Comparison of ENCODE assay signal across 10 mouse cellular contexts in the genomic region with DNA sequence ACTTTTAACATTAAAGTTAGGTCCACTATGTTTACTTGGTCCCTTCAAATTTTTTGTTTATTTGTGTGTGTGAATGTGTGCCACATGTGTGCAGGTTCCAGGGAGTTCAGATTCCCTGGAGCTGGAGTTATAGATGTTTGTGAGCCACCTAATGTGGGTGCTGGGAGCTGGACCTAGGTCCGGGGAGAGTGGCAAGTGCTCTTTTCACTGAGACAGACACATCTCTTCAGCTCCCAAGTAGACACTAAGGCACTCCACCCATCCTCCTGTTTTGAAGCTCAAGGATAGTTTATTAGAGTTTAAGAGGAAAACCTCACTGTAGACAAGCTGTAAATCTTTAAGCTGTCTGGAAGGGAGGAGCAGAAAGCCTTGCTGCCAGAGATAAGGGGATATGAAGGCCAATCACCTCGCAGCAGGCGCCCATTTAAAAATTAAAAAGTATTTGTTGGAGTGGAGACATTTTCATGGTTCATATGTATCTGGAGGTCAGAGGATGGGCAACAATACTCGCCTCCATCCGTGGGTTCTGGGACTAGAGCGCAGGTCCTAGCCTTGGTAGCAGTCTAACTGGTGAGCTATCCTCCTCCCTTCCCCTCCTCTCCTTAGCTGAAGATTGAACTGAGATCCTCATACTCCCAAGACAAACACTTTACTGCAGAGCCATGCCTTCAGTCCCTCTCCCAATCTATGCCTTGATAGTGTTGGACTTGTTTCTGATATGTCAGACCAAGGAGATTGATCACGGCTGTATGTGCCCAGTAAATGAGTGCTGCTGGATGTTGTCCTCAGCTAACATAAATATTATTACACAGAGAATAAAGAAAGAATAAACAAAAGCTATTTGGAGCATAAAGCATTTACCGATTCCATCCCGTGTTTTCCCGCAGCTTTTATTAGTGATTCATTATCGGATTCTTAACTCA. TPM values are rescaled to one million over a fixed set of nuclear protein-coding genes. Genes with fewer than 3 reads are reported as not detected.
DNase-seq lines count a peak whose midpoint lies in the region; ATAC-seq and TF ChIP-seq lines count a peak whose summit lies in the region.
"Had no signal": no experiment of that assay in that cellular context is flagged by ENCODE, and none has a peak within 500 bp of the region (broad histone marks: within the 10 kb centered on the region; RNA-seq: fewer than 3 reads in every experiment).

No protein-coding gene starts in this region.

- no peak for DNase-seq in layer of hippocampus, adult 2 months (ENCODE audit: low spot score in 2 of 2)
- no peak for DNase-seq in layer of hippocampus, adult 18-20 months (ENCODE audit: low spot score in 2 of 2)
- no peak for DNase-seq in embryonic facial prominence, embryonic 10.5 days (ENCODE audit: low spot score)
- DNase-seq in right cerebral cortex, adult 2 months (ENCODE audit: low spot score in 2 of 2): no peak
- no peak for DNase-seq in left cerebral cortex, postnatal 4 days
- no peak for DNase-seq in thymus, postnatal 10 days (ENCODE audit: low spot score in 2 of 2)
- DNase-seq: gastrocnemius, postnatal 10 days had no signal

- H3K27me3 ChIP-seq in embryonic facial prominence, embryonic 10.5 days (replicated peaks; ENCODE audit: low read depth, poor library complexity, severe bottlenecking): no peaks in the 10 kb centered on the region
- H3K27me3 ChIP-seq in hindbrain, embryonic 13.5 days: no peaks in the 10 kb centered on the region
- H3K27me3 ChIP-seq: neural tube, embryonic 12.5 days had no signal

- no peak for ATAC-seq in hindbrain, embryonic 13.5 days (ENCODE audit: low FRiP score)

- WGBS in embryonic facial prominence, embryonic 10.5 days: 63% methylated on average over 11 of the region's 11 CpGs
- 71% methylated on average over 11 of the region's 11 CpGs for WGBS in hindbrain, embryonic 13.5 days
- WGBS in macrophage (ENCODE audit: missing documents): 76% methylated on average over 10 of the region's 11 CpGs

- peak overlapping the region; percentile 67 for H3K4me2 ChIP-seq in hindbrain, embryonic 13.5 days

- H3K9ac ChIP-seq in hindbrain, embryonic 13.5 days: no peak overlapping the region

- no peak overlapping the region; the same call in 1 of the 2 replicates for H3K27ac ChIP-seq in layer of hippocampus, adult 2 months
- no peak overlapping the region for H3K27ac ChIP-seq in embryonic facial prominence, embryonic 10.5 days (replicated peaks)
- no peak overlapping the region for H3K27ac ChIP-seq in hindbrain, embryonic 13.5 days
- no peak overlapping the region for H3K27ac ChIP-seq in macrophage
- H3K27ac ChIP-seq: neural tube, embryonic 12.5 days had no signal

- peaks cover 26% of the 10 kb centered on the region for H3K79me2 ChIP-seq in macrophage (ENCODE audit: inconsistent target)

- no peaks in the 10 kb centered on the region for H3K36me3 ChIP-seq in embryonic facial prominence, embryonic 10.5 days (replicated peaks)
- no peaks in the 10 kb centered on the region for H3K36me3 ChIP-seq in hindbrain, embryonic 13.5 days
- no peaks in the 10 kb centered on the region for H3K36me3 ChIP-seq in macrophage (ENCODE audit: inconsistent target)
- H3K36me3 ChIP-seq: neural tube, embryonic 12.5 days had no signal

- peaks cover 23% of the 10 kb centered on the region for H3K4me1 ChIP-seq in embryonic facial prominence, embryonic 10.5 days
- peaks cover 6% of the 10 kb centered on the region for H3K4me1 ChIP-seq in hindbrain, embryonic 13.5 days (replicated peaks)

- no peak for TF ChIP-seq CTCF in layer of hippocampus, adult 2 months (conservative IDR thresholded peaks at IDR 0.05)

- no peaks in the 10 kb centered on the region for H3K9me3 ChIP-seq in embryonic facial prominence, embryonic 10.5 days
- H3K9me3 ChIP-seq in hindbrain, embryonic 13.5 days: no peaks in the 10 kb centered on the region
- H3K9me3 ChIP-seq: neural tube, embryonic 12.5 days had no signal

- H3K4me3 ChIP-seq in layer of hippocampus, adult 2 months: peak overlapping the region; percentile 95
- H3K4me3 ChIP-seq in embryonic facial prominence, embryonic 10.5 days: peak overlapping the region; percentile 78
- peak overlapping the region; percentile 57; the same call in 1 of the 2 replicates for H3K4me3 ChIP-seq in hindbrain, embryonic 13.5 days
- peak overlapping the region; percentile 55; the same call in 1 of the 2 replicates for H3K4me3 ChIP-seq in macrophage (ENCODE audit: inconsistent target)

- intact Hi-C loops in left cerebral cortex, postnatal 4 days (cut with DNase I): no loop called here

RNA-seq across cellular contexts. Expression of a gene that starts 22.3 kb away (rescaled TPM):
- total RNA-seq in layer of hippocampus, adult 2 months (2021): 10 to 100 TPM; 62.5 to 72.3 TPM
- 10 to 100 TPM; 64.2 to 69.7 TPM for total RNA-seq in layer of hippocampus, adult 18-20 months (2021)
- 171 and 175 TPM in 2 replicates for polyA plus RNA-seq in embryonic facial prominence, embryonic 10.5 days (2016; fragmentation: Nextera tagmentation; extraction: Ambion mirVana)
- 42.2 and 42.3 TPM in 2 replicates for polyA plus RNA-seq in hindbrain, embryonic 13.5 days (2015; fragmentation: Nextera tagmentation; extraction: Ambion mirVana)
- 100 to 1,000 TPM in 2 of 26 experiments, 10 to 100 TPM in 24; 19.1 to 109 (median 62.2) TPM for total RNA-seq in macrophage (2018; cell fraction: chromatin; rRNA removed)
- 10 to 100 TPM; 22.0 to 31.7 (median 26.5) TPM for total RNA-seq in macrophage (2018; cell fraction: cytosol; rRNA removed)
- total RNA-seq in macrophage (2018; cell fraction: nucleus; rRNA removed): 10 to 100 TPM; 20.2 to 73.5 (median 35.6) TPM
- polyA plus RNA-seq in macrophage (2018): 23.1 to 54.9 TPM (median 40.6 TPM) in 3 replicates
- 10 to 100 TPM; 51.6 to 52.3 TPM for total RNA-seq in left cerebral cortex, postnatal 4 days (2021)

RNA-seq across cellular contexts. Expression of a gene that starts 22.4 kb away (rescaled TPM):
- total RNA-seq in layer of hippocampus, adult 2 months (2021): 10 to 100 TPM; 67.0 to 70.9 TPM
- 10 to 100 TPM; 67.2 to 70.5 TPM for total RNA-seq in layer of hippocampus, adult 18-20 months (2021)
- 84.8 and 87.7 TPM in 2 replicates for polyA plus RNA-seq in embryonic facial prominence, embryonic 10.5 days (2016; fragmentation: Nextera tagmentation; extraction: Ambion mirVana)
- polyA plus RNA-seq in hindbrain, embryonic 13.5 days (2015; fragmentation: Nextera tagmentation; extraction: Ambion mirVana): 92.4 and 94.5 TPM in 2 replicates
- 10 to 100 TPM; 21.9 to 59.5 (median 44.3) TPM for total RNA-seq in macrophage (2018; cell fraction: chromatin; rRNA removed)
- total RNA-seq in macrophage (2018; cell fraction: cytosol; rRNA removed): 10 to 100 TPM; 53.2 to 80.7 (median 62.1) TPM
- total RNA-seq in macrophage (2018; cell fraction: nucleus; rRNA removed): 10 to 100 TPM; 32.1 to 76.3 (median 47.7) TPM
- polyA plus RNA-seq in macrophage (2018): 51.8 to 77.5 TPM (median 68.5 TPM) in 3 replicates
- 10 to 100 TPM; 89.5 to 93.0 TPM for total RNA-seq in left cerebral cortex, postnatal 4 days (2021)
